Mouse (Mus musculus): ENCODE results near the gene Cd72.

The Cd72 gene

GRCm38 (mm10) chr4:43406162-43406971 is 48.1 kb downstream of the Cd72 start:
- DNase-seq (ENCODE audit: low spot score in 2 of 2) = peak in 1 of 2 experiments; percentile 17

GRCm38 (mm10) chr4:43404697-43405096 is 49.7 kb downstream of the Cd72 start:
- DNase-seq (ENCODE audit: low spot score in 2 of 2) = no peak

GRCm38 (mm10) chr4:43402212-43402611 is 52.2 kb downstream of the Cd72 start:
- no peak for DNase-seq (ENCODE audit: low spot score in 2 of 2)

GRCm38 (mm10) chr4:43401486-43401885 is 52.9 kb downstream of the Cd72 start:
- DNase-seq (ENCODE audit: low spot score in 2 of 2) = no peak

GRCm38 (mm10) chr4:43400976-43401375 is 53.5 kb downstream of the Cd72 start:
- DNase-seq (ENCODE audit: low spot score in 2 of 2) = no peak

- DNase-seq (ENCODE audit: low spot score in 2 of 2) = no peak
Measured at GRCm38 (mm10) chr4:43399391-43400131, 54.9 kb downstream of the Cd72 start.

GRCm38 (mm10) chr4:43398829-43399331 is 55.5 kb downstream of the Cd72 start:
- no peak for DNase-seq (ENCODE audit: low spot score in 2 of 2)

- no peak for DNase-seq (ENCODE audit: low spot score in 2 of 2)
Measured at GRCm38 (mm10) chr4:43398014-43398413, 56.4 kb downstream of the Cd72 start.
